Mouse (Mus musculus) kidney, adult 11 months (tissue): ENCODE measurements at regions not wholly inside any gene's neighbourhood (a gene's known extent, or its start where the extent isn't known, plus 50 kb on each side); places are given as distances from the start of the nearest gene placed in this dataset.
A peak's percentile ranks its signal among the peaks of the same experiment; 100 is the strongest.

ENCODE experiments used
- DNase-seq: peaks from one replicate; pipeline ENCODE4 v3.0.0; 2022

DNA sequence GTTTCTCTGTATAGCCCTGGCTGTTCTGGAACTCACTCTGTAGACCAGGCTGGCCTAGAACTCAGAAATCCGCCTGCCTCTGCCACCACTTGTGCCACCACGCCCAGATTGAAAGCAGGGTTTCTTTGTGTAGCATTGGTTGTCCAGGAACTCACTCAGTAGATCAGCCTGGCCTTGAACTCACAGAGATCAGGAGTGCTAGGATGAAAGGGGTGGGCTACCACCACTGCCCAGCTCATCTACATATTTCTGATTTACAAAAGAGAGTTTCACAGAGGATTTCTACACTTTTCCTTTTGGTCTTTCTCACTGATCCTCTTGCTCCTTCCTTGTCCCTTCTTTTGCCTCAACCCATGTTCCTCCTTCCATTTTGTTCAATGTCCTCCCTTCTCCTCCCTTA lies 53.1 kb upstream of the Lbx1 start:
- no peak for DNase-seq

- DNase-seq = no peak
These were observed 62.2 kb upstream of the Lbx1 start for GRCm38 (mm10) chr19:45297812-45298211.

GRCm38 (mm10) chr19:45299341-45299740 lies 63.7 kb upstream of the Lbx1 start:
- no peak for DNase-seq

GRCm38 (mm10) chr19:45299768-45300167 lies 63.8 kb upstream of the Btrc start:
- no peak for DNase-seq

- DNase-seq = no peak
These were observed 62.7 kb upstream of the Btrc start for GRCm38 (mm10) chr19:45300691-45301431.

GRCm38 (mm10) chr19:45301432-45301732 lies 62.2 kb upstream of the Btrc start:
- DNase-seq = no peak

DNA sequence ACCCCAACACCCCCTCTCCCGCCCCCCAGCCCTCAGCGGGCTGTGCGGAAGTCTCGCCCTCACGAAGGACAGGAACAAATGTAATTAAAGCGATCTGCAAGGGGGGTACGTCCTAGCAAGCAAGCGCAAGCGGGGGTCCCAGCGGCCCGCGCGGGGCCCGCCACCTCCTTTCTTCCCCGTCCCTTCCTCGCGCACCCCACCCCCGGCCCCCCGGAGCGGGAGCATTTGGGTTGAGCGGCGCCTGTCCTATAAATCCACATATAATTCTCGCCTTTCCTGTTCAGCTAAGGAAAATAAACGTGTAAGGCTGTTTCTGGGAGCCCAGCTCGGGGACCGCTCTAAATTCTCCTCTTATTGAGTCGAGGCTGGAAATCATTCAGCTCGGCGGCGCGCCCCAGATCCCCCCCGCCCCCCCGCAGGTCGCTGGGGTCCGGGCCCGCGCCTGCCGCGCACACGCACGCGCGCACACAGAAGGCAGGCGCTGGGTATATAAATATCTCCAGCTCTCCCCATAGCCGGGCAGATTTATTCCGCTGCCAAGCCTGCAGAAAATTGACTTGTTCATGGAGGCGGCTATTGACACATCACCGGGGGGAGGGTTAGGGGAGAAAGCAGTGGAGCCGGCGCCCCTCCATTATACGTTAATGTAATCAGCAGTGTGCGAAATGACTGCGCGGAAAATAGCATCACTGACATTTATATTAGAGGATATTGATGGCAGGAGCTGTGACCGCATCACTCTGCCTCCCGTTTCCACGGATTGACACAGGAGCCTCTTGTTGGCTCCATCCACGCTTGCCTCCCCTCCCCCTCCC lies 61.6 kb upstream of the Btrc start:
- DNase-seq = no peak

DNA sequence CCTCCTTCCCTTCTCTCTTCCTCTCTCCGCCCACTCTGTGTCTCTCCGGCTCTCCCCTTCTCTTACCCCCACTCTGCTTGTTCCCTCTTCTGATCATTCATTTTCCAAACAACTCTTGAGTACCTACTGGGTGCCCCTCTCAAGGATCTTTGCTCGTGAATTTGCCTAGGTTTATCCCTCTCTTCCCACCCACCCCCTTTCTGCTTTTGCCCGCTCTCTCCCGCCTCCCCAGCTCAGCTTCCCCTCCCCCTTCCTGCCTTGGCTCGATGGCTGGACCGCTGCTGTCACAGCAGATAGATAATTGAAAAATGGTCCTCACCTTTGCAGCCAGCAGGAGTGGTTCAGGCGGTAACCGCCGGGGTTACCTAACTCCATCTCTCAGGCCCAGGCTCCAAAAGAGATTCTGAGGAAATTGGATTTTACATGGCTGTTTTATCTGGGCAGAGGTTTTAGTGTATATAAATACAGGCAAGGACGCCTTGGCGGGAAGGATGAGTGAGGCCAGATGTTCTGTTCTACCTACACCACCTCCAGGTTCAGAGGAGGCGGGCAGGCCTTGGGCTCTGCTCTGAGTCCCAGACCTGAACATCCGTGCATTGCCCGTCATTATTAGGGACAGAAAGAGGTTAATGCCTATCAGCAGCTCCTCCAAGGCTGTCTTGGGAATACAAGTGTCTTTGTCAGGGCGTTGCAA lies 60.8 kb upstream of the Btrc start:
- DNase-seq = no peak

GRCm38 (mm10) chr19:45304538-45304937 lies 59.0 kb upstream of the Btrc start:
- DNase-seq = no peak

GRCm38 (mm10) chr19:45307299-45308275 lies 55.9 kb upstream of the Btrc start:
- DNase-seq = no peak

GRCm38 (mm10) chr19:45308676-45309275 lies 54.8 kb upstream of the Btrc start:
- DNase-seq = peak; percentile 31

GRCm38 (mm10) chr19:45310291-45310881 lies 53.1 kb upstream of the Btrc start:
- DNase-seq = no peak

DNA sequence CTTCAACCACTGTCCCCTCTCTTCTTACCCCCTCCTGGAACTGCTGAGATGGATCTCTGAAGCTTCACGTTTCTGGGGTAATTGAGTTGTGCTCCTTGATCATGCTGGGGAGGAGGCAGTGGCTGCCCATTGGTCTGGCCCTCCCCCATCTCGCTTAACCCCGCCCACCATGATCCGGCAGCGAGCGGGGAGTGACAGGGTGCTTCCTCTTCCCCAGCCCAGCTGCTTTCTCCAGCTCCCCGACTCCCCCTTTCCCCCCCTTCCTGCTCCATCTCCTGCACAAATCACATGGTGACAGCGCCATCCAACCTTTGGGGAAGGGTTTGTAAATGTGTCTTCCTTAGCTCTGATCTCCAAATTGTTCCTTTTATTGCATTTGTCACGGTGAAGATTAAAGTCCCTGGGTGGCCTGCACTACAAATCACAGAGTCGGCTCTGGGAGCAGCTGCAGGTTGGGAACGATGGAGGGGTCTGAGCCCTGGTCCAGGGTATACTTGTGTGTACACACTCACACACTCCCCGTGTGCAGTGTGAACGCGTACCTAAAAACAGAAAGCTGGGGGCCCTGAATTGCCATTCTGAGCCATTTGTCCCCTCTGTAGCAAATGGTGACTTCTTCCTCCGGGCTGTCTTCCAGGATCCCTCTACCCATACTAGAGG lies 52.5 kb upstream of the Btrc start:
- DNase-seq = peak; percentile 34

- no peak for DNase-seq
These were observed 51.5 kb upstream of the Btrc start for GRCm38 (mm10) chr19:45311831-45312537.

- no peak for DNase-seq
These were observed 50.7 kb upstream of the Btrc start for GRCm38 (mm10) chr19:45312713-45313365.
